Mouse (Mus musculus): Measurements from ENCODE around the gene Yipf6. TPM values are rescaled to one million over a fixed set of nuclear protein-coding genes. Genes with fewer than 3 reads are reported as not detected.

Gene Yipf6
- total and polyA plus RNA-seq, 3 experiments, result 17.3 to 30.2 (median 20.7) TPM

DNA sequence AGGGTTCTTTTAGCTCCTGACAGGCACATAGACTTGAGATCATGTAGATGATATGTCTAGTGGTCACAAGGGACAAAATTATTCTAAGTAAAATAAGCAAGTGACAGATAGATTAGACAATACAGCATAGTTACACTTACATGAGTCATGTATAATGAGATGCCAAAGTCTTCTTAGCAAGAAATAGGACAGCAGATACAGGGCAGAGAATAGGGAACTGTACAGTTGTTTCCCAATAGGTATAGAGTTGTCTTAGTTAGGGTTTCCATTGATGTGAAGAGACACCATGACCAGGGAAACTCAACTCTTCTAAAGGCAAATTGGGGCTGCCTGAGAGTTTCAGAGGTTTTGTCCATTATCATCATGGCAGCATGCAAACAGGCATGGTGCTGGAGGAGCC is 27.6 kb downstream of the Yipf6 start:
- Histone ChIP-seq H3K4me2 (ENCODE audit: insufficient read depth, low read depth, poor library complexity, severe bottlenecking) (no peak overlapping the region), H3K9me3 (replicated peaks; ENCODE audit: low read length) (no peaks in the 10 kb centered on the region), H3K4me1 (ENCODE audit: control insufficient read depth in 1 of 2, insufficient read depth in 2 of 2) (no peaks in the 10 kb centered on the region), H3K79me2 (replicated peaks; ENCODE audit: control insufficient read depth, extremely low read depth, insufficient read depth, poor library complexity, severe bottlenecking) (no peaks in the 10 kb centered on the region), H3K9ac (ENCODE audit: insufficient read depth, low read depth) (no peak overlapping the region), H3K36me3 (replicated peaks in 1 of 2; ENCODE audit: control insufficient read depth in 1 of 2, insufficient read depth in 1 of 2, low read length in 1 of 2) (no peaks in the 10 kb centered on the region), H3K27me3 (replicated peaks) (no peaks in the 10 kb centered on the region), H3K4me3 (replicated peaks in 1 of 3; ENCODE audit: low read depth in 2 of 3, low read length in 2 of 3, poor library complexity in 1 of 3) (no peak overlapping the region), H3K27ac (ENCODE audit: insufficient read depth, low read depth) (no peak overlapping the region)
- in situ Hi-C loops (cut with MboI; ENCODE audit: low pct_ligation_motif_present, low pct_unique_long_range_greater_than_20kb, low sequenced_read_pairs) (no loop called here), dilution Hi-C loops (cut with MboI; ENCODE audit: extremely low pct_ligation_motif_present, extremely low pct_unique_long_range_greater_than_20kb, low sequenced_read_pairs) (no loop called here)
- no peak for DNase-seq (ENCODE audit: extremely low read depth)
- no peak for TF ChIP-seq E2F4 (IDR thresholded peaks at IDR 0.05; ENCODE audit: insufficient replicate concordance, low read depth, low read length)
- no peak for TF ChIP-seq EP300 (IDR thresholded peaks at IDR 0.05; ENCODE audit: low read length)
- no peak for TF ChIP-seq SMC3 (IDR thresholded peaks at IDR 0.05; ENCODE audit: low read depth, low read length)
- TF ChIP-seq UBTF (IDR thresholded peaks at IDR 0.05; ENCODE audit: low read depth, low read length), result no peak
- TF ChIP-seq CTCF (conservative IDR thresholded peaks at IDR 0.05 in 1 of 2, IDR thresholded peaks at IDR 0.05 in 1 of 2; ENCODE audit: low read depth in 2 of 2, low read length in 2 of 2), result no peak
- no peak for TF ChIP-seq PAX5 (IDR thresholded peaks at IDR 0.05; ENCODE audit: low read length)
- TF ChIP-seq RAD21 (IDR thresholded peaks at IDR 0.05; ENCODE audit: low read depth, low read length), result no peak
- TF ChIP-seq ETS1 (conservative IDR thresholded peaks at IDR 0.05; ENCODE audit: low read depth, low read length), result no peak

DNA sequence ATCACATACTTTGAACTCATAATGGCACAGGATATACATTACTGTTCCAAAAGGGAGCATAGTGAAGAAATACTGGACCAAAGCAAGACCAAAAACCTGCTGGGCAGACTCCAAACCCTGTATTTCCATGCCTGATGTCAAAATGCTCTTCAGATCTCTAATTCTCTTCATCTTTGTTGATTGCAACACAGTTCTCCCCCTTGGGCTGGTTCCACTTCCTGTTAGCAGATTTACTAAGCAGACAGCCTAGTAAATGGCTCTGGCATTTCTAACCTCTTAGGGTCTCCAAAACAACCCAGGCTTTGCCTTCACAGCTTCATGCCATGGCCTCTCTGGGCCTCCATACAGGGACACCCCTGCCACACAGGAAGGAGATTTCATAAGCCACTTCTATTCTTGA is 28.4 kb downstream of the Yipf6 start:
- TF ChIP-seq TBP (conservative IDR thresholded peaks at IDR 0.05; ENCODE audit: low read depth, low read length), result no peak
- no peak for TF ChIP-seq ZMIZ1 (IDR thresholded peaks at IDR 0.05; ENCODE audit: low read depth, low read length)
- no peak for TF ChIP-seq CHD1 (IDR thresholded peaks at IDR 0.05; ENCODE audit: low read depth, low read length)
- no peak for TF ChIP-seq GABPA (IDR thresholded peaks at IDR 0.05; ENCODE audit: insufficient replicate concordance, low read depth, low read length)
- TF ChIP-seq ELF1 (IDR thresholded peaks at IDR 0.05; ENCODE audit: low read depth, low read length), result no peak
- TF ChIP-seq IRF4 (IDR thresholded peaks at IDR 0.05; ENCODE audit: low read depth, low read length), result no peak
- no peak for TF ChIP-seq POLR2AphosphoS2 (IDR thresholded peaks at IDR 0.05; ENCODE audit: low read depth, low read length)
- no peak for TF ChIP-seq USF1 (IDR thresholded peaks at IDR 0.05; ENCODE audit: low read depth, low read length)
- TF ChIP-seq NELFE (IDR thresholded peaks at IDR 0.05; ENCODE audit: low read depth, low read length), result no peak
- no peak for TF ChIP-seq NRF1 (IDR thresholded peaks at IDR 0.05; ENCODE audit: low read depth, low read length)
- TF ChIP-seq POLR2A (IDR thresholded peaks at IDR 0.05; ENCODE audit: low read depth, low read length), result no peak
- TF ChIP-seq HCFC1 (IDR thresholded peaks at IDR 0.05; ENCODE audit: low read depth, low read length), result no peak
- TF ChIP-seq CHD2 (IDR thresholded peaks at IDR 0.05; ENCODE audit: low read length), result no peak
- no peak for TF ChIP-seq CTCF (conservative IDR thresholded peaks at IDR 0.05 in 1 of 2, IDR thresholded peaks at IDR 0.05 in 1 of 2; ENCODE audit: low read depth in 2 of 2, low read length in 2 of 2)
- TF ChIP-seq KAT2A (IDR thresholded peaks at IDR 0.05; ENCODE audit: insufficient replicate concordance, low read length), result no peak
- TF ChIP-seq BHLHE40 (IDR thresholded peaks at IDR 0.05; ENCODE audit: low read depth, low read length), result no peak
- TF ChIP-seq MAFK (IDR thresholded peaks at IDR 0.05; ENCODE audit: insufficient replicate concordance, low read length), result no peak
- H3K79me2 ChIP-seq (replicated peaks; ENCODE audit: control insufficient read depth, extremely low read depth, insufficient read depth, poor library complexity, severe bottlenecking), result no peaks in the 10 kb centered on the region
- no peaks in the 10 kb centered on the region for H3K9me3 ChIP-seq (replicated peaks; ENCODE audit: low read length)
- no peak overlapping the region for H3K27ac ChIP-seq (ENCODE audit: insufficient read depth, low read depth)
- H3K4me1 ChIP-seq (ENCODE audit: control insufficient read depth in 1 of 2, insufficient read depth in 2 of 2), result no peaks in the 10 kb centered on the region
- H3K4me3 ChIP-seq (replicated peaks in 1 of 3; ENCODE audit: low read depth in 2 of 3, low read length in 2 of 3, poor library complexity in 1 of 3), result no peak overlapping the region
- no peaks in the 10 kb centered on the region for H3K27me3 ChIP-seq (replicated peaks)
- no peak for DNase-seq (ENCODE audit: extremely low read depth)
- H3K36me3 ChIP-seq (replicated peaks in 1 of 2; ENCODE audit: control insufficient read depth in 1 of 2, insufficient read depth in 1 of 2, low read length in 1 of 2), result no peaks in the 10 kb centered on the region
- H3K4me2 ChIP-seq (ENCODE audit: insufficient read depth, low read depth, poor library complexity, severe bottlenecking), result no peak overlapping the region
- no peak overlapping the region for H3K9ac ChIP-seq (ENCODE audit: insufficient read depth, low read depth)
- dilution Hi-C loops (cut with MboI; ENCODE audit: extremely low pct_ligation_motif_present, extremely low pct_unique_long_range_greater_than_20kb, low sequenced_read_pairs) (no loop called here), in situ Hi-C loops (cut with MboI; ENCODE audit: low pct_ligation_motif_present, low pct_unique_long_range_greater_than_20kb, low sequenced_read_pairs) (no loop called here)

Data from CH12.LX (cell line).